Mouse (Mus musculus) left cerebral cortex, postnatal 14 days (tissue): ENCODE data around the gene Tra2a. TPM values are rescaled to one million over a fixed set of nuclear protein-coding genes. Genes with fewer than 3 reads are reported as not detected.
A peak's percentile ranks its signal among the peaks of the same experiment; 100 is the strongest.
"Not testable (repeated sequence)": the region's sequence is repeated elsewhere in the genome, so short reads cannot be mapped to it uniquely, and the experiment has no call there.

ENCODE experiments used
- DNase-seq, 2 experiments: peaks; one replicate each; pipeline ENCODE4 v3.0.0; 2021 to 2022; ENCODE audit warnings: low spot score in 2 of 2, mixed read lengths in 1 of 2
- intact Hi-C: fragments of 180-260 bp; cut with DNase I; formaldehyde crosslinking; loops from one replicate; pipeline ENCODE4 v1.15.1; 2025
- long read RNA-seq, 2 experiments: library from polyadenylated mRNA; stranded (forward); transcript quantifications; one replicate each; pipeline ENCODE4 v2.0.0; 2021
- total RNA-seq, 2 experiments: library from RNA; stranded (reverse); gene quantifications; 2 replicates each; pipeline ENCODE4 v1.2.3; 2021

Gene Tra2a
- total RNA-seq: 10 to 100 TPM; 66.6 to 82.9 TPM
- long read RNA-seq, experiment 1, partial matches to known transcripts: 0 of 1 reads
- long read RNA-seq, experiment 1, other reads (novel, unspliced or antisense): 1 of 1 reads
- long read RNA-seq, experiment 2, partial matches to known transcripts: 2 of 5 reads
- long read RNA-seq, experiment 2, other reads (novel, unspliced or antisense): 1 of 5 reads

GRCm38 (mm10) chr6:49263847-49264243 lies at the start of gene Tra2a:
Gene Tra2a (minus strand): TSS chr6:49264033.
- peak; percentile 95 to 97 for DNase-seq
- intact Hi-C loops: no loop called here

- intact Hi-C loops: no loop called here
Measured at GRCm38 (mm10) chr6:49298286-49298685, 34.5 kb upstream of the Tra2a start.

DNA sequence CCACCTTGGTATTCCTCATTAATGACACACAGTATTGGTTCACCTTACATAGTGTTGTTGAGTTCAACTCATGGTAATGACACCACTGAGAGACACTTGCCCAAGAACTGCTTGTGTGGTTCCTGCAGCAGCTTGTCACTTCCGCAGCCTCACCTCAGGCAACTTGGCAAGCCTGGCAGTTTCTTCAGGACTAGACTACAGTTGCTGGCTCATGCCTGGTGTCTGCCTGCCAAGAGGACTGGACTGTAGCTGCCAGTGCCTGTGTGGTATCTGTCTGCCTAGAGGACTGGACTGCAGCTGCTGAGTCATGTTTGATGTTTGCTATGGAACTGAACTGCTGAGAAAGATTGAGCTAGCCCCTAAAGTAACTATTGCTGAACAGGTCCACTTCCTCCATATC lies 18.3 kb upstream of the Tra2a start:
- intact Hi-C loops: no loop called here
- no peak for DNase-seq

More at GRCm38 (mm10) chr6:49298286-49298685, 34.5 kb upstream of the Tra2a start:
- no peak for DNase-seq

- DNase-seq: no peak
- intact Hi-C loops: no loop called here
Measured at GRCm38 (mm10) chr6:49280942-49281341, 17.1 kb upstream of the Tra2a start.

- intact Hi-C loops: no loop called here
- DNase-seq: no peak
Measured at GRCm38 (mm10) chr6:49275296-49275695, 11.5 kb upstream of the Tra2a start.

DNA sequence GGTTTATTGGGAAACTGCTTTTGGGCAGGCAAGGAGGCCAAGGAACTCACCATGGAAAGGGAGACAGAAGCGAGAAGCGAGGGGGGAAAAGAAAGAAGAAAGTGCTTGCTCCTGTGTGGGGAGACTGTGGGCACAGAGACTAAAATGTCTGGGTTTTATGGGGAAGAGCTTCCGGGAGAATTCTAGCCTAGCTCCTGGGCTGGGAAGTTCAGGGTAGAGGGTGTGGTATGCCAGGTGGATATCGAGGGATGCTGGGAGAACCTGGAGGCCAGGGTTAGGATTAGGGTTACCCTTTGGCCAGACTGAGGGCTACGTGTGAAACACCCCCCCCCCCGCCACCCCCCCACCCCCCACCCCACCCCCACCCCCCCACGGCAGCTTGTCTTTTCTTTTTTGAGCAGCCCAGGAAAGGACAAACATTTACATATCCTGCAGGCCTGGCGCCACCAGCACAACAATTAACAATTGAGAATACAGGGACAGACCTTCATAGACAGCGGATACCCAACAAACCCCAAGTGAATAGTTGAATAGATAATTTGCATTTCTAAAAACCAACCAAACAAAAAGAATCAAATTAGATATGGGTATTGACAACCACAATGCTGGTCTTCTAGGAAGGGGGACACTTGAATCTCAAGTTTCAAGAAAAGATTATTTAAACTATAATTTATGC lies 10.7 kb upstream of the Tra2a start:
- intact Hi-C loops: no loop called here
- DNase-seq: no peak

DNA sequence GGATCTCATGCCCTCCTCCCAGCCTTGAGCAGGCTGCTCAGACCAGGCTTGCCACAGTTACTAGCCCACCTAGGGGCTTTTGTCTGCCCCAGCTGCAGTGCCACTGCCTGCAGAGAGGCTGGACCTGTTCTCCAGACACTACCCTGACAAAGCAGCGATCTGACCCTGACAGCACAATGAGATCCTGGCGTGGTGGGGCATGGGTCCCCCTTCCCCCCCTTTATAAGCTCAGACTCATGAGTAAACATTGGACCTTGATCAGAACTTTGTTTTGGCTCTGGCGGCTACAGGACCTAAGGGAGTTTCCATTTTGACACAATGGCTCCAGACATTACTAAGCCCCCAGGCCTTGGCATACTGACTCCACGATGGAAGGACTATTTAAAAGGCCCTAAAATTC lies 10.1 kb upstream of the Tra2a start:
- DNase-seq: no peak

DNA sequence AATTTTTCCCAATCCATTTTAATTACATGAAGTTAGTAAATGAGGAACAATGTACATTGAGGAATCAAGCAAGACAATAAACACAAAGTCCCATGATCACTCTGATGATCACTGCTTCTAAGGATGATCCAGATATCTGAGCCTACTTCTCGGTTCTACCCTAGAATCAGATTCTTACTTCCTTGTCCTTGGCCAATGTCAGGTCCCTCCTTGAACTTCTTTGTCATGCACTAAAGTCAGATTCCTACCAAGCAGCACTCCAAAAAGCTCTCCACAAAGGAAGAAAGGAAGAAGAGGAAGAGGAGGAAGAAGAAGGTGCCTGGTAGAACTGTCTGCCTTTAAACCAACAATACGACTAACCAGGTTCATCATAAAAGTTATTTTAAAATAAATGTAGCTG lies 9.0 kb upstream of the Tra2a start:
- intact Hi-C loops: no loop called here
- no peak for DNase-seq

More for the DNA sequence above, 10.1 kb upstream of the Tra2a start:
- intact Hi-C loops: no loop called here

- DNase-seq: no peak
- intact Hi-C loops: loop anchor here (2.0 kb wide), 1 partner anchor 47 kb away; the partner anchor contains the start of gene Ccdc126
Measured at GRCm38 (mm10) chr6:49271815-49272214, 8.0 kb upstream of the Tra2a start.

DNA sequence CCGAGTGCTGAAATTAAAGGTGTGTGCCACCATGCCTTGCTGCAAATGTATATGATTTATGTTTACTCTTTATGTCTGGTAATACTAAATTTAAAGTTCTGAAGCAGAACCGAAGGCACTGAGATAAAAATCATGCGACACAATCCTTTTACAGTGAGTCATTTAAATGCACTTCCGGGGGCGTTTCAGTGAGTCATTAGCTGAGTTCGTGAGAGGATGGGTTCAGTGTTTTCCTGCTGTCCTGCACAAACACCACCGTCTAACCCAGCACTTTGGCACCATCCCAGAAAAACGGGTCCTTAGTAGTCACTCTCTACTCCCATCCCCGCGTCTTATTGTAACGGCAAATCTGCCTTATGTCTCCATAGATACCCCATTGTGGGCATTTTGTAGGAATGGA lies 6.1 kb upstream of the Tra2a start:
- DNase-seq: peak in 1 of 2 experiments; percentile 20
- intact Hi-C loops: loop anchor here (2.0 kb wide), 2 partner anchors 49 to 127 kb away; partner anchors contain the start of gene Ccdc126

- intact Hi-C loops: loop anchor here (2.0 kb wide), 1 partner anchor 128 kb away; no protein-coding TSS in a partner anchor
- DNase-seq: peak; percentile 80 to 86
Measured at GRCm38 (mm10) chr6:49269200-49269599, 5.4 kb upstream of the Tra2a start.

GRCm38 (mm10) chr6:49267686-49268085 lies 3.9 kb upstream of the Tra2a start:
- no peak for DNase-seq
- intact Hi-C loops: loop anchor here (2.0 kb wide), 1 partner anchor 129 kb away; no protein-coding TSS in a partner anchor

DNA sequence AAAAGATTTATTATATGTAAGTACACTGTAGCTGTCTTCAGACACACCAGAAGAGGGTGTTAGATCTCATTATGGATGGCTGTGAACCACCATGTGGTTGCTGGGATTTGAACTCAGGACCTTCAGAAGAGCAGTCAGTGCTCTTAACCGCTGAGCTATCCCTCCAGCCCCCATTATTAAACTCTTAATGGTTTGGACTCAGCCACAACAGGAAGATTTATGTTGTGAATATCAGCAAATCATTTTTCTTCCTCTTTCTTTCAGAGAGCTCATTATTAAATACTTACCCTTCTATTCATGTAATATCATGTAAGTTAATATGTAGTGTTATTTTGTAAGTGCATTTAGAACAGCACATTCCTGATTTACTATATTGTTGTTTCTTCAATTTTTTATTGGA lies 1.4 kb upstream of the Tra2a start:
- DNase-seq, intact Hi-C loops: not testable (repeated sequence)

GRCm38 (mm10) chr6:49264446-49264845 lies 613 bp upstream of the Tra2a start:
- intact Hi-C loops: not testable (repeated sequence)

DNA sequence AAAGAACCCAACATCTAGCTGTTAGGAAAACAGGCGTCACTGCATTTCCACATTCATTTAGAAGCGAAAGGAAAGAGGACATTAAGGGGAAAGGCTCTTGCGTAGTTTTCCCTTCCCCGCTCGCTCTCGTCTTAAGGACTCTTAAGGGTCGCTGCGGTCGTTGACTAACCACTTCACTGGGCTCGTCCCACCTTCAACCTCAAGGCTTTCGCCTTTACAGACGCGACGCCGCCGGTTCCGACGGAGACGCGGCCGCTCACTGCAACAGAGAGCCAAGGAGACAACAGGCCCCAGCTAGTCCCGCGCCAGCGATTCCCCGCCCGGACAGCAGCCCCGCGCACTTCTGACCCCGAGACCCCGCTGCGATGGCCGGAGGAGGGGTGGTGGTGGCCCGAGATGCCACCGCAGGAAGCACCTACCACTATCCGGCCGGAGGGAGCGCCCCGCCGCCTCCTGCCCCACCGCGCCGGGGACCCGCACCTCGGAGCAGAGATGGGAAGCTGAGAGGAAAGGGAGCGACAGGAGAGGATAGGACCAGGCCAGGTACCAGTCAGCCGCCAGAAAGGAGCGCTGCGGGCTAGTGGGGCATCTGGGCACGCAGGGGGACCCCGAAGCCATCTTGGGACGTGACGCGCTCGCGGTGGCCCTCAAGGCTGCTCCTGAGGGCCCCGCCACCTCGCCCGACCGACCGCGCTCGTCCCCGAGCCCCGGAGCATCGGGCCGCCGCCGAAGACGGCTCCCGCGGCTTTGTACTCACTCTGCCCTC lies 569 bp downstream of the Tra2a start:
- DNase-seq: peak; percentile 14 to 39
- intact Hi-C loops: no loop called here

More at GRCm38 (mm10) chr6:49264446-49264845, 613 bp upstream of the Tra2a start:
- not testable (repeated sequence) for DNase-seq

DNA sequence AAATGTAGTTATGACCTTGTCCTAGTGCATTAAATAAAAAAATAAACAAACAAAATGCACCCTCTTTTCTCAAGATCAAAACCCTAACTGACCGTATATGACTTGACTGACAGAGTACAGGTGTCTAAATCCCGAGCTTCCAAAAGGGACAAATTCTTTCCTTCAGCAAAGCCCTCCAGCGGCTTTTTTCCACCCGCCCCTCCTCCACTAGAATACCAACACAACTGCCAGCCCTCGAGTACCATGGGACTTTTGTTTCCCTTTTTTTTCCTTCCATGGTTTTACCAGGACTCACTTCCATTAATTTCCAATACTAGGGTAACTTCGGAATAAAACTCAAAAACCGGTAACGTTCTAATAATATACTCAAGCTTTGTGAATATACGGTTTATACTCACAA lies 1.4 kb downstream of the Tra2a start:
- DNase-seq: no peak
- intact Hi-C loops: no loop called here

DNA sequence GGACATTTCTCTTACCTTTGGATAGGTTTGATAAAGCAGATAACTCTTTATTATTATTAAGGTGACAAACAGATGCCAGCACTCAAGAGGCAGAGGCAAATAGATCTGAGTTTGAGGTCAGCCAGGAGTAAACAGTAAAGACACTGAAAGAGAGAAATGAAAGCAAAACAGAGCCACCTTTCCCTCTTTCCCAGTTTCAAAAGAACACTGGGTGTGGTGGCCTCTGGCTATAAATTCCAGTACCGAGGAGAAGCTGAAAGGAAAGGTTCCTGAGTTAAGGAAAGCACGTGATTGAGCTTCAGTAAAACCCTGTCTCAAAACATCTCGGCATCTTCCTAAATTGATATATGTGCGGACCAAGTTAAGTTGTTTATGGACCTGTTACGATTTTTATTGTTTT lies 4.1 kb downstream of the Tra2a start:
- intact Hi-C loops: no loop called here
- DNase-seq: no peak

DNA sequence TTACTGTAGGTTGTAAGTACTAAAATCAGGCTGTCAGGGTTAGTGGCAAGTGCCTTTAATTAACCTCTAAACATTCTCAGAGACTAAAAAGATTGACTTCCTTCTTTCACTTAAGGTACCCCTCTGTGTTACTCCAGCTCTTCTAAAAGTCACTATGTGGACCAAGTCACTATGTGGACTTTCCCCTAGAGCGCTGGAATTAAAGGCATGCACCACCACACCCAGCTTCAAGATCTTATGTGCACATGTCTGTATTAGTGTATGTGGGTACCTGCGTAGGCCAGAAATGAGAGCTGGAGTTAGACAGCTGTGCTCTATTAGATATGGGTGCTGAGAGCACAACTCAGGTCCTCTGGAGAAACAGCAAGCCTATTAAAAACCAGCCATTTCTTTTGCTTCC lies 6.0 kb downstream of the Tra2a start:
- no peak for DNase-seq

DNA sequence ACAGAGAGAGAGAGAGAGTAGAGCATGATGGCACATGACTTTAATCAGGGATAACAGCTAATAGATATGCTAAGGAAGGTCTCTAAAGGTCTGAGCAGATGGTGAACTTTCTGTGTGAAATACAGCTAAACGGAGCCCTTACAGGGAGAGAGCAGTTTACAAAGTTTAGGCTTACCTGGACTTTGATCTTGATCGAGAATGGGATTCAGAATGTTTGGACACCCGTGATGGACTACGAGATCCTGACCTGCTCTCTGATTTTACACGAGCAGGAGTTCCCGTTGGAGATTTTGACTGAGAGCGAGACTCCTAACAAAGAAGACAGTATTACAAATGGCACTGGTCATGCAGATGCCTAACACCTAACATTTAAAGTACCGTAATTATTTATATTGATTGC lies 11.6 kb downstream of the Tra2a start:
- DNase-seq: no peak
- intact Hi-C loops: no loop called here

More for the DNA sequence above, 6.0 kb downstream of the Tra2a start:
- intact Hi-C loops: no loop called here

- intact Hi-C loops: no loop called here
Measured at GRCm38 (mm10) chr6:49251199-49251598, 12.6 kb downstream of the Tra2a start.

More at GRCm38 (mm10) chr6:49251199-49251598, 12.6 kb downstream of the Tra2a start:
- DNase-seq: no peak
